In genomic region chr10:80628925-80629324, GRCm38 (mm10) we compare ENCODE assay signal across 19 mouse cellular contexts. TPM values are rescaled to one million over a fixed set of nuclear protein-coding genes. Genes with fewer than 3 reads are reported as not detected.
DNase-seq lines count a peak whose midpoint lies in the region; ATAC-seq and TF ChIP-seq lines count a peak whose summit lies in the region.
"Had no signal": no experiment of that assay in that cellular context is flagged by ENCODE, and none has a peak within 500 bp of the region (broad histone marks: within the 10 kb centered on the region; RNA-seq: fewer than 3 reads in every experiment).

No protein-coding gene starts in this region.

- no peak overlapping the region for H3ac ChIP-seq in myocyte (ENCODE audit: control insufficient read depth, insufficient read length)

- intact Hi-C loops in left cerebral cortex, postnatal 36 days (cut with DNase I) = no loop called here

- H3K27me3 ChIP-seq in hindbrain, embryonic 10.5 days (ENCODE audit: insufficient read depth, poor library complexity, severe bottlenecking) = no peaks in the 10 kb centered on the region
- no peaks in the 10 kb centered on the region for H3K27me3 ChIP-seq in hindbrain, embryonic 14.5 days (ENCODE audit: control insufficient read depth, insufficient read depth, low read length)
- H3K27me3 ChIP-seq in midbrain, embryonic 13.5 days = no peaks in the 10 kb centered on the region
- H3K27me3 ChIP-seq in midbrain, embryonic 15.5 days (replicated peaks) = no peaks in the 10 kb centered on the region
- no peaks in the 10 kb centered on the region for H3K27me3 ChIP-seq in myocyte (ENCODE audit: control insufficient read depth, insufficient read depth, insufficient read length)
- H3K27me3 ChIP-seq: CH12.LX; lung, embryonic 15.5 days had no signal

- no peak overlapping the region for H3K9ac ChIP-seq in hindbrain, embryonic 14.5 days
- peak overlapping the region; percentile 19; the same call in 1 of the 2 replicates for H3K9ac ChIP-seq in midbrain, embryonic 13.5 days (replicated peaks)
- no peak overlapping the region for H3K9ac ChIP-seq in midbrain, embryonic 15.5 days
- H3K9ac ChIP-seq: lung, embryonic 15.5 days had no signal

- no peak for TF ChIP-seq POLR2A in myocyte (IDR thresholded peaks at IDR 0.05; ENCODE audit: insufficient read length, low read depth)

- 87% methylated on average over 9 of the region's 9 CpGs for WGBS in hindbrain, embryonic 10.5 days
- 79% methylated on average over 9 of the region's 9 CpGs for WGBS in hindbrain, embryonic 14.5 days
- WGBS in midbrain, embryonic 13.5 days = 87% methylated on average over 9 of the region's 9 CpGs
- WGBS in midbrain, embryonic 15.5 days = 80% methylated on average over 9 of the region's 9 CpGs

- H3K79me2 ChIP-seq in myocyte (ENCODE audit: control insufficient read depth, insufficient read depth) = peaks cover 92% of the 10 kb centered on the region

- H3K36me3 ChIP-seq in hindbrain, embryonic 10.5 days = peaks cover 64% of the 10 kb centered on the region
- peaks cover 2% of the 10 kb centered on the region; the same call in 1 of the 2 replicates for H3K36me3 ChIP-seq in hindbrain, embryonic 14.5 days (replicated peaks; ENCODE audit: control insufficient read depth, insufficient read depth)
- peaks cover 2% of the 10 kb centered on the region for H3K36me3 ChIP-seq in midbrain, embryonic 13.5 days
- H3K36me3 ChIP-seq in midbrain, embryonic 15.5 days (replicated peaks) = no peaks in the 10 kb centered on the region
- H3K36me3 ChIP-seq in myocyte (ENCODE audit: control insufficient read depth, insufficient read depth) = peaks cover 4% of the 10 kb centered on the region
- H3K36me3 ChIP-seq: lung, embryonic 15.5 days had no signal

- H3K4me3 ChIP-seq in hindbrain, embryonic 10.5 days = no peak overlapping the region
- no peak overlapping the region for H3K4me3 ChIP-seq in hindbrain, embryonic 14.5 days (replicated peaks; ENCODE audit: low read length)
- no peak overlapping the region for H3K4me3 ChIP-seq in midbrain, embryonic 13.5 days (replicated peaks)
- H3K4me3 ChIP-seq in midbrain, embryonic 15.5 days = no peak overlapping the region
- H3K4me3 ChIP-seq in myocyte = no peak overlapping the region
- H3K4me3 ChIP-seq: embryonic facial prominence, embryonic 10.5 days; lung, embryonic 15.5 days had no signal

- peaks cover 60% of the 10 kb centered on the region for H3K4me1 ChIP-seq in hindbrain, embryonic 10.5 days (replicated peaks)
- H3K4me1 ChIP-seq in hindbrain, embryonic 14.5 days (replicated peaks; ENCODE audit: control insufficient read depth, insufficient read depth, low read length) = peaks cover 13% of the 10 kb centered on the region
- peaks cover 40% of the 10 kb centered on the region for H3K4me1 ChIP-seq in midbrain, embryonic 13.5 days (replicated peaks)
- H3K4me1 ChIP-seq in midbrain, embryonic 15.5 days = peaks cover 24% of the 10 kb centered on the region

- DNase-seq in hindbrain, embryonic 10.5 days (ENCODE audit: low spot score) = no peak
- no peak for DNase-seq in hindbrain, embryonic 14.5 days (ENCODE audit: low spot score)
- peak; percentile 56 for DNase-seq in T-cell, adult 2 months (ENCODE audit: low spot score)
- DNase-seq in left cerebral cortex, postnatal 36 days (ENCODE audit: low spot score in 2 of 2) = no peak
- DNase-seq in ovary, adult 18-20 months (ENCODE audit: low spot score) = no peak
- DNase-seq: adrenal gland, postnatal 36 days; cerebellum, postnatal 36 days; gastrocnemius, postnatal 10 days; kidney, adult 9 months; right cerebral cortex, postnatal 25 days; thymus, adult 18-20 months had no signal

- ATAC-seq in hindbrain, embryonic 14.5 days (ENCODE audit: low FRiP score) = no peak
- no peak for ATAC-seq in midbrain, embryonic 13.5 days
- no peak for ATAC-seq in midbrain, embryonic 15.5 days (replicated peaks)

- H3K27ac ChIP-seq in hindbrain, embryonic 10.5 days = peak overlapping the region; percentile 29; the same call in 1 of the 2 replicates
- no peak overlapping the region for H3K27ac ChIP-seq in hindbrain, embryonic 14.5 days
- no peak overlapping the region for H3K27ac ChIP-seq in midbrain, embryonic 13.5 days
- no peak overlapping the region for H3K27ac ChIP-seq in midbrain, embryonic 15.5 days
- H3K27ac ChIP-seq: embryonic facial prominence, embryonic 10.5 days; lung, embryonic 15.5 days had no signal

- H3K9me3 ChIP-seq in hindbrain, embryonic 10.5 days = no peaks in the 10 kb centered on the region
- no peaks in the 10 kb centered on the region for H3K9me3 ChIP-seq in hindbrain, embryonic 14.5 days (ENCODE audit: control insufficient read depth, low read length)
- no peaks in the 10 kb centered on the region for H3K9me3 ChIP-seq in midbrain, embryonic 13.5 days
- H3K9me3 ChIP-seq in midbrain, embryonic 15.5 days = no peaks in the 10 kb centered on the region
- H3K9me3 ChIP-seq: embryonic facial prominence, embryonic 10.5 days; lung, embryonic 15.5 days had no signal

- no peak overlapping the region for H3K4me2 ChIP-seq in hindbrain, embryonic 14.5 days (replicated peaks)
- H3K4me2 ChIP-seq in midbrain, embryonic 13.5 days (replicated peaks) = no peak overlapping the region
- no peak overlapping the region for H3K4me2 ChIP-seq in midbrain, embryonic 15.5 days
- H3K4me2 ChIP-seq in myocyte (ENCODE audit: low read depth) = no peak overlapping the region
- H3K4me2 ChIP-seq: lung, embryonic 15.5 days had no signal

TF ChIP-seq in myocyte, 11 proteins besides CTCF, POLR2A, EP300 and RAD21:
- peak in 2 of 3 experiments; percentile 22 to 60 for TF ChIP-seq MYOD1 (IDR thresholded peaks at IDR 0.05; ENCODE audit: control insufficient read depth in 1 of 3, insufficient read length in 2 of 3, low read depth in 2 of 3)
- no peak for TF ChIP-seq MYOG (IDR thresholded peaks at IDR 0.05; ENCODE audit: control insufficient read depth in 1 of 3, insufficient read depth in 1 of 3, insufficient read length in 2 of 3, low read depth in 2 of 3)
- TF ChIP-seq E2F4 (IDR thresholded peaks at IDR 0.05; ENCODE audit: insufficient read depth) = no peak
- TF ChIP-seq MAX (IDR thresholded peaks at IDR 0.05; ENCODE audit: low read depth) = no peak
- TF ChIP-seq REST (IDR thresholded peaks at IDR 0.05; ENCODE audit: insufficient read depth, insufficient read length) = no peak

RNA-seq across cellular contexts. Expression of gene Csnk1g2, which starts 6.3 kb away (rescaled TPM):
- polyA plus RNA-seq in hindbrain, embryonic 10.5 days (2016; fragmentation: Nextera tagmentation; extraction: Ambion mirVana) = 169 and 180 TPM in 2 replicates
- 65.4 and 76.4 TPM in 2 replicates for polyA plus RNA-seq in hindbrain, embryonic 14.5 days (2014; fragmentation: Nextera tagmentation; extraction: Ambion mirVana)
- polyA plus RNA-seq in midbrain, embryonic 13.5 days (2015; fragmentation: Nextera tagmentation; extraction: Ambion mirVana) = 73.8 and 115 TPM in 2 replicates
- polyA plus RNA-seq in midbrain, embryonic 15.5 days (2015; fragmentation: Nextera tagmentation; extraction: Ambion mirVana) = 107 and 123 TPM in 2 replicates
- polyA plus RNA-seq in myocyte (2012; fragmentation: generic; extraction: Trizol) = 178 TPM
- 100 to 1,000 TPM; 208 to 256 TPM for total RNA-seq in left cerebral cortex, postnatal 36 days (2021)

RNA-seq across cellular contexts. Expression of gene Gm49322, which starts 23.1 kb away (rescaled TPM):
- 4.6 and 5.5 TPM in 2 replicates for polyA plus RNA-seq in hindbrain, embryonic 10.5 days (2016; fragmentation: Nextera tagmentation; extraction: Ambion mirVana)
- 1.7 and 1.9 TPM in 2 replicates for polyA plus RNA-seq in hindbrain, embryonic 14.5 days (2014; fragmentation: Nextera tagmentation; extraction: Ambion mirVana)
- 4.0 and 4.9 TPM in 2 replicates for polyA plus RNA-seq in midbrain, embryonic 13.5 days (2015; fragmentation: Nextera tagmentation; extraction: Ambion mirVana)
- polyA plus RNA-seq in midbrain, embryonic 15.5 days (2015; fragmentation: Nextera tagmentation; extraction: Ambion mirVana) = 4.6 and 5.0 TPM in 2 replicates
- 1.0 TPM for polyA plus RNA-seq in myocyte (2012; fragmentation: generic; extraction: Trizol)
- total RNA-seq in left cerebral cortex, postnatal 36 days (2021) = 1 to 10 TPM; 2.6 to 3.6 TPM

RNA-seq across cellular contexts. Expression of gene Adat3, which starts 26.2 kb away (rescaled TPM):
- 11.0 and 11.3 TPM in 2 replicates for polyA plus RNA-seq in hindbrain, embryonic 10.5 days (2016; fragmentation: Nextera tagmentation; extraction: Ambion mirVana)
- 5.2 and 5.6 TPM in 2 replicates for polyA plus RNA-seq in hindbrain, embryonic 14.5 days (2014; fragmentation: Nextera tagmentation; extraction: Ambion mirVana)
- 6.1 and 7.6 TPM in 2 replicates for polyA plus RNA-seq in midbrain, embryonic 13.5 days (2015; fragmentation: Nextera tagmentation; extraction: Ambion mirVana)
- 6.0 and 6.9 TPM in 2 replicates for polyA plus RNA-seq in midbrain, embryonic 15.5 days (2015; fragmentation: Nextera tagmentation; extraction: Ambion mirVana)
- 5.7 TPM for polyA plus RNA-seq in myocyte (2012; fragmentation: generic; extraction: Trizol)
- 1 to 10 TPM; 1.7 to 4.0 TPM for total RNA-seq in left cerebral cortex, postnatal 36 days (2021)
- total RNA-seq: hematopoietic stem cell, adult 5-6 weeks; monocyte, adult 5-6 weeks had no signal

RNA-seq across cellular contexts. Expression of gene Scamp4, which starts 26.3 kb away (rescaled TPM):
- polyA plus RNA-seq in hindbrain, embryonic 10.5 days (2016; fragmentation: Nextera tagmentation; extraction: Ambion mirVana) = 89.9 and 92.0 TPM in 2 replicates
- 63.1 and 64.5 TPM in 2 replicates for polyA plus RNA-seq in hindbrain, embryonic 14.5 days (2014; fragmentation: Nextera tagmentation; extraction: Ambion mirVana)
- polyA plus RNA-seq in midbrain, embryonic 13.5 days (2015; fragmentation: Nextera tagmentation; extraction: Ambion mirVana) = 60.2 and 60.3 TPM in 2 replicates
- polyA plus RNA-seq in midbrain, embryonic 15.5 days (2015; fragmentation: Nextera tagmentation; extraction: Ambion mirVana) = 65.0 and 66.2 TPM in 2 replicates
- 141 TPM for polyA plus RNA-seq in myocyte (2012; fragmentation: generic; extraction: Trizol)
- total RNA-seq in left cerebral cortex, postnatal 36 days (2021) = 10 to 100 TPM; 40.1 to 45.1 TPM

RNA-seq across cellular contexts. Expression of gene Btbd2, which starts 27.9 kb away (rescaled TPM):
- 77.0 and 77.1 TPM in 2 replicates for polyA plus RNA-seq in hindbrain, embryonic 10.5 days (2016; fragmentation: Nextera tagmentation; extraction: Ambion mirVana)
- polyA plus RNA-seq in hindbrain, embryonic 14.5 days (2014; fragmentation: Nextera tagmentation; extraction: Ambion mirVana) = 83.2 and 83.7 TPM in 2 replicates
- polyA plus RNA-seq in midbrain, embryonic 13.5 days (2015; fragmentation: Nextera tagmentation; extraction: Ambion mirVana) = 60.9 and 80.6 TPM in 2 replicates
- polyA plus RNA-seq in midbrain, embryonic 15.5 days (2015; fragmentation: Nextera tagmentation; extraction: Ambion mirVana) = 85.9 and 90.4 TPM in 2 replicates
- polyA plus RNA-seq in myocyte (2012; fragmentation: generic; extraction: Trizol) = 55.9 TPM
- total RNA-seq in left cerebral cortex, postnatal 36 days (2021) = 100 to 1,000 TPM in 1 of 2 experiments, 10 to 100 TPM in 1; 93.4 to 100 TPM
